Mouse (Mus musculus) heart, embryonic 16.5 days (tissue): ENCODE measurements at regions not wholly inside any gene's neighbourhood (a gene's known extent, or its start where the extent isn't known, plus 50 kb on each side); places are given as distances from the start of the nearest gene placed in this dataset.

Source experiments
- ATAC-seq: fragments of 200-750 bp; cut with Nextera tagmentation; replicated peaks from 2 replicates; pipeline ENCODE4 v1.8.0; 2017; ENCODE audit warnings: moderate number of reproducible peaks; ENCODE audit not compliant: insufficient read depth, low FRiP score; ENCODE audit errors: extremely low read depth
- H3K27ac ChIP-seq: fragments of 300-500 bp; sonication (generic); 2 replicates; pipeline ENCODE4 v1.5.1; 2014; ENCODE audit warnings: mild to moderate bottlenecking, low read length, control low read depth, moderate library complexity
- H3K27me3 ChIP-seq: fragments of 300-500 bp; sonication (generic); 2 replicates; pipeline ENCODE4 v1.6.1; 2014; ENCODE audit warnings: low read length, mixed read lengths; ENCODE audit not compliant: control insufficient read depth, insufficient read depth
- H3K36me3 ChIP-seq: fragments of 300-500 bp; sonication (generic); 2 replicates; pipeline ENCODE4 v1.6.1; 2014; ENCODE audit not compliant: control insufficient read depth, insufficient read depth
- H3K4me1 ChIP-seq: fragments of 300-500 bp; sonication (generic); 2 replicates; pipeline ENCODE4 v1.6.1; 2014; ENCODE audit warnings: low read length, mixed read lengths; ENCODE audit not compliant: control insufficient read depth, insufficient read depth
- H3K4me2 ChIP-seq: fragments of 300-500 bp; sonication (generic); 2 replicates; pipeline ENCODE4 v1.6.1; 2014; ENCODE audit warnings: low read depth, mild to moderate bottlenecking, control low read depth, low read length
- H3K4me3 ChIP-seq: fragments of 300-500 bp; sonication (generic); 2 replicates; pipeline ENCODE4 v1.5.1; 2014; ENCODE audit warnings: mild to moderate bottlenecking, control low read depth, low read length
- H3K9ac ChIP-seq: fragments of 300-500 bp; sonication (generic); 2 replicates; pipeline ENCODE4 v1.6.1; 2014; ENCODE audit warnings: low read length, control low read depth
- H3K9me3 ChIP-seq: fragments of 300-500 bp; sonication (generic); replicated peaks from 2 replicates; pipeline ENCODE4 v1.6.1; 2016; ENCODE audit warnings: low read length; ENCODE audit not compliant: control insufficient read depth
- WGBS: fragments of 180-500 bp; shearing (Covaris S2); extraction: QIAGEN DNeasy Blood & Tissue Kit; methylation state at CpG from one replicate; pipeline ENCODE4 v1.1.7; 2014; 5-methylcytosine and 5-hydroxymethylcytosine counted together

- no peak overlapping the region for H3K4me3 ChIP-seq
- H3K9ac ChIP-seq: no peak overlapping the region
- no peaks in the 10 kb centered on the region for H3K36me3 ChIP-seq
- 90% methylated on average over 11 of the region's 11 CpGs for WGBS
- no peaks in the 10 kb centered on the region; the same call in 1 of the 2 replicates for H3K9me3 ChIP-seq
- ATAC-seq: no peak
- H3K27me3 ChIP-seq: no peaks in the 10 kb centered on the region
- no peak overlapping the region for H3K27ac ChIP-seq
- H3K4me1 ChIP-seq: peaks cover 6% of the 10 kb centered on the region; the same call in 1 of the 2 replicates
- no peak overlapping the region for H3K4me2 ChIP-seq
Observed at GRCm38 (mm10) chr6:140308641-140309040, 115.2 kb upstream of the Plekha5 start.

- Histone ChIP-seq H3K9ac (no peak overlapping the region), H3K9me3 (no peaks in the 10 kb centered on the region; the same call in 1 of the 2 replicates), H3K4me1 (peaks cover 6% of the 10 kb centered on the region; the same call in 1 of the 2 replicates), H3K27ac (no peak overlapping the region), H3K27me3 (no peaks in the 10 kb centered on the region), H3K36me3 (no peaks in the 10 kb centered on the region), H3K4me3 (no peak overlapping the region), H3K4me2 (no peak overlapping the region)
- no peak for ATAC-seq
- 87% methylated on average over 6 of the region's 6 CpGs for WGBS
Observed at GRCm38 (mm10) chr6:140306811-140307558, 116.9 kb upstream of the Plekha5 start.

DNA sequence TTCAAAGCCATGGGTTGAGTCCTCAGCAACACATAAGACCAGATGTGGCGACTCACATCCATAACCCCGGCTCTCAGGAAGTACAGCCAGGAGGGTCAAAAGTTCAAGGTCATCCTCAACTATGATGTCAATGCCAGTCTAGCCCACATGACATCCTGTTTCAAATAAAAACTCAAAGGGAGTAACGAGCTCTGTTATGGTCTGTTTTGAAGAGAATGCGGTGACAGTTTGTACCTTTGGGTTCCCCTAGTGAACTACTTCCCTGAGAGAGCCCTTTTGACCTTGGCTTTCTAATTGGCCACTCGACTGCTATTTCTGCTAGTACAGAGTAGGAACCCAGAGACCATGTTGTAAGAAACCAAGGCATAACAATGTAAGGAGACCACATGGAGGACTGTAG is 119.7 kb upstream of the Plekha5 start:
- H3K27me3 ChIP-seq: no peaks in the 10 kb centered on the region
- no peaks in the 10 kb centered on the region for H3K9me3 ChIP-seq
- peaks cover 23% of the 10 kb centered on the region for H3K4me1 ChIP-seq
- no peak overlapping the region for H3K9ac ChIP-seq
- no peak overlapping the region for H3K4me2 ChIP-seq
- no peak overlapping the region for H3K4me3 ChIP-seq
- H3K27ac ChIP-seq: no peak overlapping the region
- 68% methylated on average over 5 of the region's 5 CpGs for WGBS
- ATAC-seq: no peak
- no peaks in the 10 kb centered on the region for H3K36me3 ChIP-seq

DNA sequence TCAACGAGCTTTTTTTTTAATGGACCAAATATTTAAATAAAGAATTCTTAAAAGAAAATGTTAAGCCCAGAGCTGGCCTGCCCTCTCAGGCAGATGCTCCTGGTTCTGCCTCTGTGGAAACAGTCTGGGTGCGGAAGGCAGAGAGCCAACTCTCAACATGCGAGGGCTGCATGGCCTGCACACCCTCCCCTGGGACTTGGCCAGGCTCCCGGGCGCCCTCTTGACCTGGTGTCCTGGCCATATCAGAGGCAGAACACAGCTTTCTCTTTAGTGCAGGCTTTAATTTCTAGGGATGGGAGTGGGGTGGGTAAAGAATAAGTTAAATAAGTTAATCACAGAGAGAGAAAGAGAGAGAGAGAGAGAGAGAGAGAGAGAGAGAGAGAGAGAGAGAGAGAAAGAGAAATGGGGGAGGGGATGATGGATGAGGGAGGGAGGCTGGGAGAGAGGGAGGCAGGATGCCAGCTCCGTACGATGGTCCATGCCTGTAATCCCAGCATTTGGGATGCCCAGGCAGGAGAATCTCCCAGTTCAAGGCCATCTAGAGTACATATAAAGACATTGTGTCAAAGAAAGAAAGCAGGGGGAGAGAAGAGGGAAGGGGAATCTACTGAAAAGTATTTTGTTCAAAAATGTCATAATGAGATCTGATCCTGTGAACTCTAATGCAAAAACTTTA is 123.2 kb upstream of the Plekha5 start:
- peak; percentile 87 for ATAC-seq
- no peaks in the 10 kb centered on the region for H3K9me3 ChIP-seq
- H3K36me3 ChIP-seq: no peaks in the 10 kb centered on the region
- no peak overlapping the region for H3K4me2 ChIP-seq
- peaks cover 17% of the 10 kb centered on the region for H3K4me1 ChIP-seq
- no peak overlapping the region; the same call in 1 of the 2 replicates for H3K27ac ChIP-seq
- H3K27me3 ChIP-seq: no peaks in the 10 kb centered on the region
- WGBS: 22% methylated on average over 7 of the region's 7 CpGs
- no peak overlapping the region for H3K4me3 ChIP-seq
- H3K9ac ChIP-seq: no peak overlapping the region

GRCm38 (mm10) chr6:140299653-140300052 is 124.2 kb upstream of the Plekha5 start:
- WGBS: 26% methylated on average over 7 of the region's 7 CpGs

DNA sequence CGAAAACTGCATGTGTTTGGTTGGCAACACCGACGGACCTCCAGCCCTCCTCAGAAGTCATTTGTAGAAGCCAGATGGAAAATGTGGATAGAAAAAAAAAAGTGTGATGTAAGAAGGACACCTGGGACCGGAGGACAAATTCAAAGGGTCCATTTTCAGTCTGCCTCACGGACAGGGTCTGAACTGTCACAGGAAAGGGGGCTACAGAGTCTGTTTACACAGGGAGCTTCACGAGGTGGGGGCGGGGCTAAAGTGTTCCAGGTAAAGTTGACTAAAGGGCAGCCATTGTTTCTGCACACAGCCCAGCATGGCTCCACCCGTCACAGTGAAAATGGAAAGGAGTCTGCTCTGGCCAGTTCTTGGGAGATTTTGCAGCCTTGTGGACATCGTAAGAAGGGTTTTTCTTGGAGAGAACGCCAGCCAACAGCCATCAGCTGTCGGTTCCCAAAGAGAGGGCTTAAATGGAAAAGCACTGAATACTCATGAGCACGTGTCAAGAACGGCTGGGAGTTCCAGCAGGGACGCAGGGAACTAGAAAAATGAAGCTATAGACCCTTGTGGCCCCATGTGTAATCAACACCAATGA is 125.8 kb upstream of the Plekha5 start:
- H3K36me3 ChIP-seq: no peaks in the 10 kb centered on the region
- WGBS: 69% methylated on average over 14 of the region's 14 CpGs
- no peak overlapping the region for H3K27ac ChIP-seq
- no peak overlapping the region for H3K4me3 ChIP-seq
- H3K9ac ChIP-seq: no peak overlapping the region
- ATAC-seq: no peak
- H3K4me1 ChIP-seq: peaks cover 17% of the 10 kb centered on the region
- no peaks in the 10 kb centered on the region for H3K27me3 ChIP-seq
- no peaks in the 10 kb centered on the region for H3K9me3 ChIP-seq
- H3K4me2 ChIP-seq: no peak overlapping the region

More at GRCm38 (mm10) chr6:140299653-140300052, 124.2 kb upstream of the Plekha5 start:
- peak; percentile 84 for ATAC-seq
- Histone ChIP-seq H3K4me2 (no peak overlapping the region), H3K27me3 (no peaks in the 10 kb centered on the region), H3K4me1 (peaks cover 17% of the 10 kb centered on the region), H3K9me3 (no peaks in the 10 kb centered on the region), H3K4me3 (no peak overlapping the region), H3K27ac (peak overlapping the region; percentile 51), H3K36me3 (no peaks in the 10 kb centered on the region), H3K9ac (no peak overlapping the region; the same call in 1 of the 2 replicates)

DNA sequence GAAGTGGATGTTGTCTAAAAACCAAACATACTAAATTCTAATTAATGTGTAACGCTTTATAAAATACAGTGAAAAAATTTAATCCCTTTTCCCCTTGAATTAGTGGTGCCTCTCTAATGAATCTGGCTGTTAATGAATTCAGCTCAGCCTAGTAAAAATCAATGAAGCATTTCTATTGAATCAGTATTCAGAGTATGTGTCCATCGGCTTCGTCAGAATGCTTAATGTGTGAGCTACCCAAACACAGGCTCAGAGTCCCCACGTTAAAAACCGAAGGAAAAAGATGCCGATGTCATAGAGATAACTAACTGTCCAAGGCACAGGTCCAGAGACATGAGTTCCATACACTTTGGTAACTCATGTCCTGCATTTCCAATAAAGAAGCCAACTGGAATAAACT is 126.3 kb upstream of the Plekha5 start:
- no peaks in the 10 kb centered on the region for H3K27me3 ChIP-seq
- H3K4me2 ChIP-seq: no peak overlapping the region
- 88% methylated on average over 6 of the region's 6 CpGs for WGBS
- no peaks in the 10 kb centered on the region for H3K9me3 ChIP-seq
- no peak overlapping the region for H3K27ac ChIP-seq
- no peak for ATAC-seq
- peaks cover 17% of the 10 kb centered on the region for H3K4me1 ChIP-seq
- H3K36me3 ChIP-seq: no peaks in the 10 kb centered on the region
- H3K4me3 ChIP-seq: no peak overlapping the region
- H3K9ac ChIP-seq: no peak overlapping the region

DNA sequence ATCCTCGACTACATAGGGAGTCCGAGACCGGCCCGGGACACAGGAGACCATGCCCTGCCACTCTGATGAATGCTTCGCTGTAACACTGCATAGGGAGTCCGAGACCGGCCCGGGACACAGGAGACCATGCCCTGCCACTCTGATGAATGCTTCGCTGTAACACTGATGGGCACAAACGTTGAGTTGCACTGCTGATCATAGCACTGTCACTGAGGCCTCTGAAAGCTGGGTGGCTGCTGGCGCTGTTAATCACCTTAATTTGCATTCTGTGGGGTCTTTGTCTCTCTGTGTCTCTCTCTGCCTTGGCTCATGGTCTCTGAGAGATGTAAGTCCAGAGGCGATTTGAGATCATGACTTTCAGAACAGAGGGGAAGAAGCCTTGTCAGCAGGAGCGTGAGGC is 133.7 kb upstream of the Plekha5 start:
- H3K27me3 ChIP-seq: no peaks in the 10 kb centered on the region
- no peak overlapping the region for H3K27ac ChIP-seq
- no peak overlapping the region for H3K9ac ChIP-seq
- WGBS: 65% methylated on average over 13 of the region's 13 CpGs
- no peaks in the 10 kb centered on the region for H3K36me3 ChIP-seq
- H3K4me3 ChIP-seq: no peak overlapping the region
- H3K9me3 ChIP-seq: no peaks in the 10 kb centered on the region
- no peaks in the 10 kb centered on the region for H3K4me1 ChIP-seq
- no peak overlapping the region for H3K4me2 ChIP-seq
- ATAC-seq: no peak

DNA sequence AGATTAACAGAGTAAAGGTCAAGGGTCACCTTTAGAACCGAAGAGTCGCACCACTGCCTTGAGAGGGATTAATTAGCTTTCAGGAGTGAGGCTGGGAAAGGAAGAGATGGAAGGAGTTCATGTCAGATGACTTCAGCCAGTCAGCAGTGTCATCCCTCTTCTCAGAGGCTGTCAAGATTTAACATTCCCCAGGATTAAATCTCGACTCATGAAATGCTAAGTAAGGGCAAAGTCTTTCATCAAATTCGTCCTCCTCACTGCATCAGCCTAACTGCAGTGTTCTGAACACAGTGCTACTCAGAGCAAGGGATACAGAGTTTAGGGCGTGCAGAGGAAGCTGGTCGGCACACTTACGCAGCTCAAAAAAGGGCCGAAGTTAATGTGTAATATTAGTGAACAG is 135.1 kb upstream of the Plekha5 start:
- Histone ChIP-seq H3K27ac (no peak overlapping the region), H3K4me3 (no peak overlapping the region), H3K4me2 (no peak overlapping the region), H3K9ac (no peak overlapping the region), H3K4me1 (no peaks in the 10 kb centered on the region), H3K9me3 (no peaks in the 10 kb centered on the region), H3K27me3 (no peaks in the 10 kb centered on the region), H3K36me3 (no peaks in the 10 kb centered on the region)
- 51% methylated on average over 8 of the region's 8 CpGs for WGBS
- ATAC-seq: no peak
